Mouse (Mus musculus): ENCODE measurements around the gene Prdm8.

GRCm38 (mm10) chr5:98146895-98147294 lies 20.1 kb upstream of the Prdm8 start:
- TF ChIP-seq POLR2A (IDR thresholded peaks at IDR 0.05; ENCODE audit: borderline replicate concordance, control insufficient read depth, low read depth, low read length) (no peak), CTCF (IDR thresholded peaks at IDR 0.05; ENCODE audit: control insufficient read depth, insufficient read depth, low read length) (no peak)
